Mouse (Mus musculus): ENCODE data around the gene Tedc1.

- TF ChIP-seq GATA1 (IDR thresholded peaks at IDR 0.05; ENCODE audit: borderline replicate concordance, low read length): no peak
- TF ChIP-seq FLI1 (IDR thresholded peaks at IDR 0.05; ENCODE audit: low read length): no peak
These were observed 58.9 kb downstream of the Tedc1 start for GRCm38 (mm10) chr12:113214972-113215666.

Data from megakaryocyte, embryonic 14.5 days (primary cell).